Mouse (Mus musculus) spleen, adult 2 months (tissue): ENCODE results near the gene Grm4. TPM values are rescaled to one million over a fixed set of nuclear protein-coding genes. Genes with fewer than 3 reads are reported as not detected.

ENCODE experiments used
- DNase-seq, 2 experiments: peaks; one replicate each; pipeline versions ENCODE4 v3.0.0 to v3.0.0-alpha.2; 2012 to 2021; ENCODE audit warnings: low spot score in 2 of 2, low read depth in 1 of 2
- H3K27ac ChIP-seq: fragments of 200-500 bp; 2 replicates; pipeline ENCODE4 v1.5.1; 2012; ENCODE audit warnings: low read length, inconsistent platforms; ENCODE audit not compliant: insufficient read depth
- H3K27me3 ChIP-seq: fragments of 200-500 bp; 2 replicates; pipeline ENCODE4 v1.6.1; 2012; ENCODE audit warnings: mild to moderate bottlenecking, moderate library complexity, low read length, inconsistent platforms; ENCODE audit not compliant: control insufficient read depth, insufficient read depth
- H3K36me3 ChIP-seq: fragments of 200-500 bp; 2 replicates; pipeline ENCODE4 v1.6.1; 2012; ENCODE audit warnings: mild to moderate bottlenecking, low read length, inconsistent platforms; ENCODE audit not compliant: control insufficient read depth, insufficient read depth
- H3K4me1 ChIP-seq: fragments of 200-500 bp; 2 replicates; pipeline ENCODE4 v1.6.1; 2011; ENCODE audit warnings: inconsistent platforms; ENCODE audit not compliant: control insufficient read depth, insufficient read depth, insufficient read length
- H3K4me3 ChIP-seq: fragments of 200-500 bp; 2 replicates; pipeline ENCODE4 v1.5.1; 2011; ENCODE audit warnings: mild to moderate bottlenecking, inconsistent platforms; ENCODE audit not compliant: insufficient read depth, insufficient read length; ENCODE audit errors: extremely low read depth
- CTCF ChIP-seq: fragments of 200-500 bp; IDR thresholded peaks from 2 replicates; pipeline ENCODE4 v1.5.1; 2011; ENCODE audit warnings: mild to moderate bottlenecking, inconsistent platforms; ENCODE audit not compliant: insufficient read depth, insufficient read length, insufficient replicate concordance; ENCODE audit errors: extremely low read depth
- POLR2A ChIP-seq: fragments of 200-500 bp; IDR thresholded peaks from 2 replicates; pipeline ENCODE4 v1.6.1; 2011; ENCODE audit warnings: low read depth, low read length, inconsistent platforms
- WGBS: fragments of 180-500 bp; shearing (Covaris S2); methylation state at CpG from one replicate; pipeline ENCODE4 v1.1.7; 2018; 5-methylcytosine and 5-hydroxymethylcytosine counted together
- polyA plus RNA-seq: library from polyadenylated mRNA; depleted of rRNA; stranded (reverse); fragments of >200 nt; gene quantifications from 2 replicates; pipeline ENCODE4 v1.2.3, GENCODE M21; 2012

Grm4 gene
- polyA plus RNA-seq, 1 experiment = 0.11 TPM

- Histone ChIP-seq H3K27me3 (no peaks in the 10 kb centered on the region), H3K27ac (no peak overlapping the region), H3K4me3 (no peak overlapping the region), H3K4me1 (no peaks in the 10 kb centered on the region), H3K36me3 (no peaks in the 10 kb centered on the region)
- WGBS = 80% methylated on average over 9 of the region's 9 CpGs
- DNase-seq = no peak
- TF ChIP-seq CTCF (no peak), POLR2A (no peak)
Measured at GRCm38 (mm10) chr17:27432145-27432650, 89.0 kb downstream of the Grm4 start.

GRCm38 (mm10) chr17:27431049-27431839 is 90.0 kb downstream of the Grm4 start:
- H3K4me3 ChIP-seq = no peak overlapping the region
- 90% methylated on average over 26 of the region's 26 CpGs for WGBS
- no peaks in the 10 kb centered on the region for H3K4me1 ChIP-seq
- H3K27ac ChIP-seq = no peak overlapping the region
- TF ChIP-seq POLR2A (no peak), CTCF (no peak)
- no peak for DNase-seq
- no peaks in the 10 kb centered on the region for H3K36me3 ChIP-seq
- no peaks in the 10 kb centered on the region for H3K27me3 ChIP-seq

GRCm38 (mm10) chr17:27429757-27430156 is 91.4 kb downstream of the Grm4 start:
- WGBS = 54% methylated on average over 9 of the region's 9 CpGs
- no peaks in the 10 kb centered on the region for H3K4me1 ChIP-seq
- TF ChIP-seq POLR2A (no peak), CTCF (no peak)
- H3K27ac ChIP-seq = no peak overlapping the region
- DNase-seq = no peak
- H3K27me3 ChIP-seq = no peaks in the 10 kb centered on the region
- no peak overlapping the region for H3K4me3 ChIP-seq
- no peaks in the 10 kb centered on the region for H3K36me3 ChIP-seq

- no peaks in the 10 kb centered on the region for H3K27me3 ChIP-seq
- no peak for TF ChIP-seq CTCF
- no peak for TF ChIP-seq POLR2A
- no peak overlapping the region for H3K27ac ChIP-seq
- WGBS = 85% methylated on average over 2 of the region's 2 CpGs
- DNase-seq = no peak
- no peaks in the 10 kb centered on the region for H3K4me1 ChIP-seq
- no peaks in the 10 kb centered on the region for H3K36me3 ChIP-seq
- no peak overlapping the region for H3K4me3 ChIP-seq
Measured at GRCm38 (mm10) chr17:27425016-27425415, 96.2 kb downstream of the Grm4 start.

- 88% methylated on average over 6 of the region's 6 CpGs for WGBS
- no peak for DNase-seq
Measured at GRCm38 (mm10) chr17:27424356-27424755, 96.8 kb downstream of the Grm4 start.

GRCm38 (mm10) chr17:27422726-27423381 is 98.3 kb downstream of the Grm4 start:
- no peaks in the 10 kb centered on the region for H3K4me1 ChIP-seq
- no peaks in the 10 kb centered on the region for H3K36me3 ChIP-seq
- TF ChIP-seq POLR2A (no peak), CTCF (no peak)
- no peak for DNase-seq
- 76% methylated on average over 10 of the region's 10 CpGs for WGBS
- no peaks in the 10 kb centered on the region for H3K27me3 ChIP-seq
- H3K4me3 ChIP-seq = no peak overlapping the region
- no peak overlapping the region for H3K27ac ChIP-seq

More at GRCm38 (mm10) chr17:27424356-27424755, 96.8 kb downstream of the Grm4 start:
- no peaks in the 10 kb centered on the region for H3K27me3 ChIP-seq
- H3K27ac ChIP-seq = no peak overlapping the region
- H3K4me1 ChIP-seq = no peaks in the 10 kb centered on the region
- no peak overlapping the region for H3K4me3 ChIP-seq
- H3K36me3 ChIP-seq = no peaks in the 10 kb centered on the region
- TF ChIP-seq POLR2A = no peak
- TF ChIP-seq CTCF = no peak
